Mouse (Mus musculus) forebrain, embryonic 11.5 days (tissue): Measurements from ENCODE around the gene Selplg. TPM values are rescaled to one million over a fixed set of nuclear protein-coding genes. Genes with fewer than 3 reads are reported as not detected.

Experiments
- ATAC-seq: fragments of 200-750 bp; cut with Nextera tagmentation; replicated peaks from 2 replicates; pipeline ENCODE4 v1.8.0; 2017; ENCODE audit warnings: moderate TSS enrichment; ENCODE audit not compliant: low FRiP score
- DNase-seq: peaks from one replicate; pipeline ENCODE4 v3.0.0-alpha.2; 2017; ENCODE audit warnings: low spot score
- H3K27ac ChIP-seq: fragments of 300-500 bp; sonication (generic); 2 replicates; pipeline ENCODE4 v1.5.1; 2014; ENCODE audit warnings: low read depth, low read length
- H3K27me3 ChIP-seq: fragments of 300-500 bp; sonication (generic); 2 replicates; pipeline ENCODE4 v1.6.1; 2014; ENCODE audit warnings: mild to moderate bottlenecking, low read length, mixed read lengths; ENCODE audit not compliant: control insufficient read depth, insufficient read depth
- H3K36me3 ChIP-seq: fragments of 300-500 bp; sonication (generic); 2 replicates; pipeline ENCODE4 v1.6.1; 2014; ENCODE audit warnings: mild to moderate bottlenecking, low read length, moderate library complexity, mixed read lengths; ENCODE audit not compliant: control insufficient read depth, insufficient read depth
- H3K4me1 ChIP-seq: fragments of 300-500 bp; sonication (generic); replicated peaks from 2 replicates; pipeline ENCODE4 v1.6.1; 2014; ENCODE audit warnings: low read length, mixed read lengths; ENCODE audit not compliant: control insufficient read depth, insufficient read depth
- H3K4me2 ChIP-seq: fragments of 300-500 bp; sonication (generic); 2 replicates; pipeline ENCODE4 v1.6.1; 2014; ENCODE audit warnings: low read depth, mild to moderate bottlenecking, low read length, moderate library complexity, mixed read lengths; ENCODE audit not compliant: severe bottlenecking
- H3K4me3 ChIP-seq: fragments of 300-500 bp; sonication (generic); 2 replicates; pipeline ENCODE4 v1.5.1; 2014; ENCODE audit warnings: low read depth, low read length
- H3K9ac ChIP-seq: fragments of 300-500 bp; sonication (generic); 2 replicates; pipeline ENCODE4 v1.6.1; 2014; ENCODE audit warnings: low read length
- H3K9me3 ChIP-seq: fragments of 300-500 bp; sonication (generic); 2 replicates; pipeline ENCODE4 v1.6.1; 2016; ENCODE audit warnings: low read length, mixed read lengths; ENCODE audit not compliant: control insufficient read depth
- WGBS: fragments of 180-500 bp; shearing (Covaris S2); extraction: QIAGEN DNeasy Blood & Tissue Kit; methylation state at CpG from one replicate; pipeline ENCODE4 v1.1.7; 2014; 5-methylcytosine and 5-hydroxymethylcytosine counted together
- polyA plus RNA-seq: library from polyadenylated mRNA; unstranded; fragments of >200 nt; fragmentation: Nextera tagmentation; extraction: Ambion mirVana; gene quantifications from 2 replicates; pipeline ENCODE4 v1.2.1, GENCODE M21; 2014

Gene Selplg
- polyA plus RNA-seq, 1 experiment from 2014 or later: 0.67 TPM

DNA sequence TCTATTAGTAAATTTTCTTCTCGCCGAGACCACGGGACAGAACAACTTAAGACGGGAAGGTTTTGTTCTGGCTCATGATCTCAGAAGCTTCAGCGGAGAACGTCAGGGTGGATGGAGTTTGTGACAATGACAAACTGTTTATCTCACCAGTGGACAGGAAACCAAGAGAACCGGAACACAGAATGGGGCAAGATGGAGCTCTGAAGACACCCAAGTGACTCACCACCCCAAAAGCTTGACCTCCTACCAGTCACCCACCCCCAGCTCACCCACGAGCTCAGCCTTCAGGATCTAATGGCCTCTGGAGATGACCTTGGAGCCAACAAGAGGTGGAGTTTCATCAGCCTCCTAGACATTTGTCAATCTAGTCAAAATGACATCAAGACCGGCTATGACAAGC, 27.1 kb downstream of the Selplg start:
- 89% methylated on average over 9 of the region's 9 CpGs for WGBS
- Histone ChIP-seq H3K4me2 (no peak overlapping the region), H3K4me1 (peaks cover 3% of the 10 kb centered on the region; the same call in 1 of the 2 replicates)

DNA sequence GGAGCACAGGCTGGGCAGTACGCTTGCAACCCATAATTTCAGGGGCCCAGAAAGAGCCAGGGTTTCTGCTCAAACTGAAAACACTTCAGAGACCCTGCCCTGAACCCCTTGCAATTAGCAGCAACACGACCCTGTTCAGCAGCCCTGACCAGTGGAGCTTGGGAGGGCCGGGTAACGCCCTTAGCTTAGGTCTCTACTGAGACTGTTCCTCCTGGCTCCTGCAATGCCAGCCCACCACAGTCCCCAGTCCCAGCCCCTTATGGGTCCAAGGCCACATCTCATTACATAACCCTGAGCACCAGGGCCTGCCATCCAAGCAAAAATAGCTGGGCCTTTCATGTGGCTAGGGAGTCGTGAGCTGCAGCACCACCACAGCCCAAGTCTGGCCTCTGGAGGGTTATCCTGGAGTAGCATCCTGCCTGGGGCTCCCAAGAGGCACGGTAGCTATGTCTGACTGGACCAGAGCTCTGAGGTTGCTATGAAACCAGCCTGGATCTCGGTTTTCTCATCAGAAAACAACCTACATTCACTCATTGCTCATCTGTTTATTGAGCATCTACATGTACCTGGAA, 28.0 kb downstream of the Selplg start:
- Histone ChIP-seq H3K9me3 (no peaks in the 10 kb centered on the region), H3K27me3 (peaks cover 2% of the 10 kb centered on the region; the same call in 1 of the 2 replicates), H3K4me2 (no peak overlapping the region), H3K4me1 (peaks cover 5% of the 10 kb centered on the region; the same call in 1 of the 2 replicates), H3K36me3 (no peaks in the 10 kb centered on the region), H3K27ac (no peak overlapping the region), H3K4me3 (no peak overlapping the region), H3K9ac (no peak overlapping the region)
- DNase-seq: no peak
- no peak for ATAC-seq
- WGBS: 64% methylated on average over 7 of the region's 7 CpGs

More for the DNA sequence above, 27.1 kb downstream of the Selplg start:
- DNase-seq (no peak), ATAC-seq (no peak)
- no peak overlapping the region for H3K9ac ChIP-seq
- no peak overlapping the region for H3K27ac ChIP-seq
- no peaks in the 10 kb centered on the region for H3K9me3 ChIP-seq
- no peaks in the 10 kb centered on the region for H3K36me3 ChIP-seq
- no peak overlapping the region for H3K4me3 ChIP-seq
- peaks cover 2% of the 10 kb centered on the region; the same call in 1 of the 2 replicates for H3K27me3 ChIP-seq

DNA sequence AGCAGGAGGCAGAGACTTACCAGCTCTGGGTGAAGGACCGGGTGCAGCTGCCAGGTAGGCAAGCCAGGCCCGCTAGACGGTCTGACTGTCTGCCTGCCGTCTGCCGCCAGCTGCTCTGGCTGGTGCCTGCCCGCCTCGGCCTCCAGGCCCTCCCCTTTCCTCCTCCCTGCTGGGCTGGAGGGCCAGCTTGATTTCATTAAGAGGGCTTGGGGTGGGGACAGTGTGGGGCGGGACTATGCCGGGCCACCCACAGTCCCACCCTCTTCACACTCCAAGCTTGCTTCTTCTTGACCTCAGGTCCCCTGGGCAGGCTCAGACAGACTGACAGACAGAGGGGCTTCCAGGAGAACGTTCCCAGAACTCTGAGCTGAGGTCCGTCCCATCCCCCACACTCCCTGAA, 32.2 kb downstream of the Selplg start, which contains the start of gene Tmem119:
TSS of gene Tmem119 (minus strand) at position 237 of the 400 bp plus-strand sequence.
- DNase-seq (peak; percentile 77), ATAC-seq (peak; percentile 65; the same call in 1 of the 2 replicates)
- Histone ChIP-seq H3K9ac (peak within 1 kb of the TSS; percentile 17; the same call in 1 of the 2 replicates), H3K27ac (no peak within 1 kb of the TSS), H3K4me3 (0 out of 2 replicates have a peak within 1 kb of the TSS, but pooled peaks have one; percentile 4), H3K4me1 (peaks cover 7% of the 10 kb centered on the region; the same call in 1 of the 2 replicates), H3K9me3 (no peaks in the 10 kb centered on the region), H3K4me2 (peak within 1 kb of the TSS; percentile 15; the same call in 1 of the 2 replicates), H3K36me3 (no peaks in the 10 kb centered on the region), H3K27me3 (peaks cover 2% of the 10 kb centered on the region; the same call in 1 of the 2 replicates)
- WGBS: 4% methylated on average over 11 of the region's 11 CpGs

DNA sequence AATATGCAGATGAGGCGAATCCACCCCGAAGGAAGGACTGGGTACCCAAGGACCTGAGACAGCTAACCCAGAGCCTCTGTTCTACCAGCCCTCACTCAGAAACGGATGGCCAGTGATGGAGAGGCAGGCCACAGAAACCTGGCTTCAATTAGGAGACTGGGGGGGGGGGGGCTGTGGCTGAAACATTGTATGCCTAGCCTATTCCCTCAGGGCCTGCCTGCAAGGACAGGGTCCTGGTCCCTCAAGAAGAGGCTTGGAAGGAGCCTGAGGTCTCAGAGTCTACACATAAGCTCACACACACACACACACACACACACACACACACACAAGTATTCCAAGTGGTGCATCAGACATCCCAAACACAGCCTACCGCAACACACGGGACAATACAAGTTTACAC, 32.8 kb downstream of the Selplg start:
- Histone ChIP-seq H3K4me3 (0 out of 2 replicates have a peak overlapping the region, but pooled peaks have one; percentile 4), H3K4me2 (0 out of 2 replicates have a peak overlapping the region, but pooled peaks have one; percentile 15), H3K27ac (no peak overlapping the region), H3K4me1 (peaks cover 7% of the 10 kb centered on the region; the same call in 1 of the 2 replicates), H3K27me3 (peaks cover 2% of the 10 kb centered on the region; the same call in 1 of the 2 replicates), H3K9me3 (no peaks in the 10 kb centered on the region), H3K9ac (no peak overlapping the region), H3K36me3 (no peaks in the 10 kb centered on the region)
- WGBS: 53% methylated on average over 5 of the region's 5 CpGs
- DNase-seq (no peak), ATAC-seq (no peak)

DNA sequence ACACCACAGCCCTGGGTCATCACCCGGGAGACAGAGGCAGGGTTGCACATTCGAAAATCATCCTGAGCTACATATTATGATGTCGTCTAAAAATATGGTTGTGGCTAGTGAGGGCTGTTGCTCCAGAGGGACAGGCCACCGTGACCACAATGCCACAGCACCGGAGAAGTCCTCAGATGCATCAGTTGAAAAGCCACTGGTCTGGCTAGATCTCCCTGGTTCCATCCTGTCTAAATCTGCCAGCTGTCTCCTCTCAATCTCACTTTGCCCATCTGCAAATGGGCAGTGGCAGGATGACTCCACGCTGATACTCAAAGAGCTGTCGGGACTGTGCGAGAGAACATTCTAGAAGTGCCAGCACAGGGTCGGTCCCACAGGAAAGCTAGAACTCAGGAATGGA, 33.9 kb downstream of the Selplg start:
- no peaks in the 10 kb centered on the region for H3K9me3 ChIP-seq
- no peak for DNase-seq
- H3K27me3 ChIP-seq: peaks cover 2% of the 10 kb centered on the region; the same call in 1 of the 2 replicates
- ATAC-seq: no peak
- H3K4me1 ChIP-seq: peaks cover 7% of the 10 kb centered on the region; the same call in 1 of the 2 replicates
- H3K4me3 ChIP-seq: no peak overlapping the region
- no peak overlapping the region for H3K27ac ChIP-seq
- no peak overlapping the region for H3K9ac ChIP-seq
- no peak overlapping the region for H3K4me2 ChIP-seq
- H3K36me3 ChIP-seq: no peaks in the 10 kb centered on the region
- WGBS: 85% methylated on average over 9 of the region's 9 CpGs

DNA sequence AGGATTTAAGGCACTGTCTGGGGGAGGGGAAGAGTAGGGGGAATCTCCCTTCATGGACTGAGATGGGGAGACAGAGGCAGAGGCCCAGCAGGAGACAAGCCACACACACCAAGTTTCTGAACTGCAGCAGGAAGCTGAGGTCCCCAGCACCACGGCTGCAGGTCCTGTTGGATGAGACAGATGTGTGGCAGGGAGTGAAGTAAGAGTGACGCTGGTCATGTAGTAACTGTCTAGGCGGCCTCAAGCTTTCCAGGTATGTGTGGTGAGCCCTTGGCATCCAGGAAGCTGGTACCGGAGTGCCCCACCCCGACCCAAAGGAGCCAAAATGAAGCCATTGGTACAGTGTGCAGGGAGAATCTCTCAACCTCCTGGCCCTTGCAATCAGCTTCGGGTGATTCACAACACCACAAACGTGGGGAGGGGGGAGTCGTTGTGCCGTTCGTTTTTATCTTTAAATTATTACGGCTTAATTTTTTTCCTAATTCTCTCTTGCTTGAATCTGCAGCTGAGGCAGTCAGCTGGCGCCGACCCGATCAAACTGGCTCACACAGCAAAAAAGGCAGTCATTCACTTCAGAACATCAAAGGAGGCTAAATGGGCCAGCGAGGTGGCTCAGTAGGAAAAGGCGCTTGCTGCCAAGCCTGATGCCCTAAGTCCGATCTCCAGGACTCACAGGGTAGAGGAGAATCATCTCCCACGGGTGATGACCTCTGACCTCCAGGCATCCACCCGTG, 35.1 kb downstream of the Selplg start:
- WGBS: 9% methylated on average over 19 of the region's 19 CpGs
- Histone ChIP-seq H3K9ac (no peak overlapping the region), H3K4me1 (peaks cover 7% of the 10 kb centered on the region; the same call in 1 of the 2 replicates), H3K4me3 (no peak overlapping the region), H3K36me3 (no peaks in the 10 kb centered on the region), H3K9me3 (no peaks in the 10 kb centered on the region), H3K27ac (no peak overlapping the region), H3K4me2 (no peak overlapping the region; the same call in 1 of the 2 replicates), H3K27me3 (peaks cover 2% of the 10 kb centered on the region; the same call in 1 of the 2 replicates)
- no peak for DNase-seq
- no peak for ATAC-seq

DNA sequence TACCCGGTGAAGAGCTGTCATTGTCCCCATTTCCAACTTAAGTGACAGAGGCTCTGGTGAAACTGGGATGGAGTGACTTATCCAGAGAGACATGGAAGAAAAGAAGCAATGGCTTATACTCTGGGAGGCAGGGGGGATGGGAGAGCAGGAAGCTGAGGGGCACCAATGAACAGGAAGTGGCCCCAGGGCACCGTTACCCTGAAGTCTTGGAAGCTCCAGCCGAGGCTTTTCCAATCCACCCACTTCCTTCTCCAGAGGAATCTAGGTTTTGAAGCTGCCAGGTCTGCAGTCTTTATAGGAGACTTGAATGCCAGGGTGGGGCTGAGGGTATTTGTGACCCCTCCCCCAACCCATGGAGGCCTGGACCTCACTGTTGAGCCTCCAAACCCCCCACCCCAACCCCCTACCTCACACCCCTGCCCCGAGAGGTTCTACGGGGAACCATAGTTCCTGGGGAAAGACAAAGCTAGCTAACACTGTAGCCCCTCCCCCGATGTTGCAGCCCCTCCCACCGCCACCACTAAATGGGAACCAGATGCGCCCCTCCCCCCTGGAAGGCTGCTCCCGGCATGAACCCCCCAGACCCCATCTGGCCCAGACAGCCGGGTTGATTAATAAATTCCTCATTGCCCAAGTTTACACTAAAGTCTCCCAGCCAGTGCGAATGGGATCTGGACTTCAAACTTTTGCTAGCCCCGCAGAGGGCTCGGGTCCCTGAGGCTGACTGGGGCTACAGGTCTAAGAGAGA, 35.9 kb downstream of the Selplg start:
- Histone ChIP-seq H3K27ac (no peak overlapping the region), H3K4me1 (peaks cover 7% of the 10 kb centered on the region; the same call in 1 of the 2 replicates), H3K9me3 (no peaks in the 10 kb centered on the region), H3K36me3 (no peaks in the 10 kb centered on the region), H3K9ac (no peak overlapping the region), H3K27me3 (peaks cover 2% of the 10 kb centered on the region; the same call in 1 of the 2 replicates), H3K4me2 (peak overlapping the region; percentile 15; the same call in 1 of the 2 replicates), H3K4me3 (no peak overlapping the region)
- DNase-seq (peak; percentile 82), ATAC-seq (no peak)
- WGBS: 8% methylated on average over 13 of the region's 13 CpGs
